Mouse (Mus musculus) thymus, adult 2 months (tissue): ENCODE results near the gene Zbtb22. TPM values are rescaled to one million over a fixed set of nuclear protein-coding genes. Genes with fewer than 3 reads are reported as not detected.
A peak's percentile ranks its signal among the peaks of the same experiment; 100 is the strongest.

ENCODE experiments used
- DNase-seq: peaks from one replicate; pipeline ENCODE4 v3.0.0; 2021
- H3K27ac ChIP-seq: fragments of 200-500 bp; 2 replicates; pipeline ENCODE4 v1.5.1; 2012; ENCODE audit warnings: low read length, control low read depth; ENCODE audit not compliant: control insufficient read depth, insufficient read depth
- H3K27me3 ChIP-seq: fragments of 200-500 bp; 2 replicates; pipeline ENCODE4 v1.6.1; 2012; ENCODE audit warnings: mild to moderate bottlenecking, low read length, moderate library complexity, mixed read lengths; ENCODE audit not compliant: control insufficient read depth, insufficient read depth
- H3K36me3 ChIP-seq: fragments of 200-500 bp; 2 replicates; pipeline ENCODE4 v1.6.1; 2012; ENCODE audit warnings: mild to moderate bottlenecking, low read length, moderate library complexity; ENCODE audit not compliant: control insufficient read depth, insufficient read depth
- H3K4me1 ChIP-seq: fragments of 200-500 bp; replicated peaks from 2 replicates; pipeline ENCODE4 v1.6.1; 2012; ENCODE audit warnings: low read length; ENCODE audit not compliant: control insufficient read depth, insufficient read depth
- H3K4me3 ChIP-seq: fragments of 200-500 bp; 2 replicates; pipeline ENCODE4 v1.5.1; 2012; ENCODE audit warnings: mild to moderate bottlenecking, low read length, control low read depth, moderate library complexity; ENCODE audit not compliant: control insufficient read depth, insufficient read depth
- CTCF ChIP-seq: fragments of 200-500 bp; IDR thresholded peaks from 2 replicates; pipeline ENCODE4 v1.5.1; 2012; ENCODE audit warnings: mild to moderate bottlenecking, control low read depth, low read length, moderate library complexity, borderline replicate concordance; ENCODE audit not compliant: control insufficient read depth, poor library complexity, insufficient read depth; ENCODE audit errors: extremely low read depth
- POLR2A ChIP-seq: fragments of 200-500 bp; IDR thresholded peaks from 2 replicates; pipeline ENCODE4 v1.6.1; 2012; ENCODE audit warnings: mild to moderate bottlenecking, low read length, control low read depth, moderate library complexity; ENCODE audit not compliant: control insufficient read depth, poor library complexity, insufficient read depth; ENCODE audit errors: extremely low read depth
- WGBS: fragments of 180-500 bp; shearing (Covaris S2); methylation state at CpG from one replicate; pipeline ENCODE4 v1.1.7; 2018; 5-methylcytosine and 5-hydroxymethylcytosine counted together
- polyA plus RNA-seq: library from polyadenylated mRNA; depleted of rRNA; stranded (reverse); fragments of >200 nt; gene quantifications from 2 replicates; pipeline ENCODE4 v1.2.3, GENCODE M21; 2012

Gene Zbtb22
- polyA plus RNA-seq, 1 experiment, result 120 TPM

DNA sequence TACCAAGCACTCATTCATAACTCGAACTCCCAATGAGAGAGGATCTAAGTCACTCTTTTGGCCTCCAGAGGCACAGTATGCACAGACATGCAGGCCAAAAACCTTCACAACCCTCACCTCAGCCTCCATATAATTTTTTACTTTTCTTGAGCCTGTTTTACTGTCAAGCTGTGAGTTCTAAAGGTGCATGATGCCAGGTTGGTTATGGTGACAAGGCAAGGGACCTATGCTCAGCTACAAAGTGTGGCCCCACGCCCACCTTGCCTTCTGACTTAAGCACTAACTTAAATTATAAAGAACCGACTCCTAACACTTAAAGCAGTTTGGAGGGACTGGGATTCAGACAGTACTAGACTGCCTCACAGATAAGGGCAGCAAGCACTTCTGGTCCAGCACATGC is 37.6 kb downstream of the Zbtb22 start:
- 83% methylated on average over 3 of the region's 3 CpGs for WGBS
- Histone ChIP-seq H3K4me3 (no peak overlapping the region), H3K27ac (no peak overlapping the region)

DNA sequence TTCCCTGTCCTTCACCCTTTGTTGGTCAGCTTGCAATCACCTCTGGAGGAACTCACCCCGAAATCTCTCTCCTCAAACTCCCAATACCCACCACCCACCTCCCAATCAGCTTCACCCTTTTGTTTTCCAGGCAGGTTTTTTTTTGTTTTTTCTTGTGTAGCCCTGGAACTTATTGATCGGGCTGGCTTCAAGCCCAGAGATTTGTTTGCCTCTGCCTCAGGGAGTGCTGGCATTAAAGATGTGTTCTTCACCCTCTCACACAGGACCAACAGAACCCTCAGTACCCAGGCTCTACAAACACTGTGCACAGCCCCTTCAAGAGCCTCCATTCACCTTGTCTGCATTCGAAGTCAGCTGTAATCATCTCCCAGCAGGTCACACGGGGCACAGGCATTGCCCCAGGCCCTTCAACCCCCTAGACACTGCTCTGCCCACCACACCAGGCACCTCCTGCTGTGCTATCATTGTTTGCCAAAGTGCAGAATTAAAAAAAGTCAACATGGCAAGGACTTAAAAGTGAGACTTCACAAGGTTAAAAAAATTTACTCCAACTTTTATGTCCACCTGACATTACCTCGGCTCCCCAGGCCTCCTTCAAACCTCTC is 38.4 kb downstream of the Zbtb22 start:
- Histone ChIP-seq H3K36me3 (peaks cover 7% of the 10 kb centered on the region; the same call in 1 of the 2 replicates), H3K4me3 (no peak overlapping the region), H3K4me1 (peaks cover 38% of the 10 kb centered on the region), H3K27me3 (no peaks in the 10 kb centered on the region), H3K27ac (no peak overlapping the region)
- TF ChIP-seq POLR2A (no peak), CTCF (no peak)
- DNase-seq, result peak; percentile 0
- WGBS, result 43% methylated on average over 5 of the region's 5 CpGs

More for the DNA sequence above, 37.6 kb downstream of the Zbtb22 start:
- Histone ChIP-seq H3K27me3 (no peaks in the 10 kb centered on the region), H3K36me3 (peaks cover 7% of the 10 kb centered on the region; the same call in 1 of the 2 replicates), H3K4me1 (peaks cover 46% of the 10 kb centered on the region)
- TF ChIP-seq CTCF (no peak), POLR2A (no peak)
- DNase-seq, result no peak

DNA sequence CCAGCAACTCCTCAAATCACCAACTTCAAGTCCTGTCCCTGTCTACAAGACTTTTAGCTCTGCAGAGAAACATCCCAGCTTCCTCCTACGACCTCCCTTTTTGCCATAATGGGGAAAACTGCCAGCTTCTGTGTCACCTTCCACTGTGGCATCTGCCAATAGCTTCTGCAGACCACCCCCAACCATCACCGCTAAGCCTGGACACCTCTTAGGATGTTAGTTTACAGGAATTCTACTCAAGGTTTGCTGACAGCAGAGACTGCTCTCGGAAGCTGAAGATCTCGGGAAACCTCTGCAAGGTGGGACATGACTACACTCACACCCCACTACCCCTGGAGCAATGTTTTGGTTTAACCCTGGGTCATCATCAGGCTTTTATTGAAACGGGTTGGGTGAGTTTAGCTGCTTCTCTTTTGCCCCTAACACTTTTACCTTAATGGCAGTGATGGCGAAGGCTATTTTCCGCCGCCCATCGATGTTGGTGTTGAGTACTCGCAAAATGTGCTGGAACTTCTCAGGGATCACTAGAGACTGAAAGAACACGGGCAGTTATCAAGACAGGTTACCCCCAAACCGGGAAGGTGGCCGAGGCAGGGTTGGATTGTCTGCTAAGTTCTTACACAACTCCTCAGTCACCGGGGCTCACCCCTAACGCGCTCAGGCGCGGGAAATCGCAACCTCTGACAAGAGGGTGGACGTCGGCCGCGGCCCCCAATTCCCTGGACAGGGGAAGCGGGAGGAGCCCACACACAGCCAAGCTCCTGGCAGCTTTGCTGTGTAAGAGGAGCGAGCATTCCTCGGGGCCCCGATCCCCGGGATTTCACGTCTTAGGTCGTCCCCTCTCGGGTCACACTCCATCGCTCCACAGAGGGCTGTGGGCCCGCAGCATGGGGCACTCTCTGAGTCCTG is 39.2 kb downstream of the Zbtb22 start:
- Histone ChIP-seq H3K27me3 (no peaks in the 10 kb centered on the region), H3K27ac (peak overlapping the region; percentile 39; the same call in 1 of the 2 replicates), H3K36me3 (peaks cover 14% of the 10 kb centered on the region), H3K4me1 (peaks cover 33% of the 10 kb centered on the region), H3K4me3 (peak overlapping the region; percentile 85)
- TF ChIP-seq CTCF (0 out of 2 replicates have a peak, but pooled peaks have one; percentile 19), POLR2A (no peak)
- DNase-seq, result no peak
- WGBS, result 1% methylated on average over 33 of the region's 33 CpGs

DNA sequence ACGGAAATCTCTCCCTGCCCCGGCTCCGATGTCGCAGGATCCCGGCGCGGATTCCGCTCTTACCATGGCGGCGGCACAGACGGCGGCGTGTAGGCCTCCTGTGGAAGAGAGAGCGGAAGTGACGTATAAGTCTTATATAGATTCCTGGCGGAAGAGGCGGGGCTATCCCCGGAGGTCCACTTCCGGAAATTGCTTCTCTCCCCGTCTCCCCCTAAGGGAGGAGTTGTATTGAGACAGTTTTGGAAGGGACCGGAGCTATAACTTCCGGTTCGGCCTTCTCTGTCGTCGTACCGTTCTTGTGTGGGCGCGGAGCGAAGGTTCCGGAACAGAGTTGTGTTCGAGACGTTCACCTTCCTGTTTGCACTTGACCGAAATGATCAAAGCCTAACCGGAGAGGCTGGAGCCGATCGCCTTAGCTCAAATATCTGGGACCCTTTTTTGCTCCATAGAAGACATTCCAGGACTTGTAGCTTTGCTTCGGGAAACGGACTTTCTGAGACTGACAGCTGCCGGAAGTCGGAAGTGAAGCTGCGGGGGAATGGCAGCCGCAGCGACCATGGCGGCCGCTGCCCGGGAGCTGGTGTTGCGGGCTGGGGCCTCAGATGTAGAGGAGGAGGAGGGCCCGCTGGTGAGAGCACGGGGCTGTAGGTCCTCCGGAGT is 40.0 kb downstream of the Zbtb22 start, which contains the start of the genes Vps52 and Rps18:
Gene Vps52 (plus strand): TSS at position 258 of the 660 bp plus-strand sequence.
Gene Rps18 (minus strand): TSS at position 447 of the 660 bp plus-strand sequence.
- peaks cover 25% of the 10 kb centered on the region for H3K4me1 ChIP-seq
- TF ChIP-seq POLR2A (peak; percentile 90), CTCF (no peak)
- H3K36me3 ChIP-seq, result peaks cover 22% of the 10 kb centered on the region
- WGBS, result under 1% methylated on average over 50 of the region's 50 CpGs
- peak; percentile 96 for DNase-seq
- H3K4me3 ChIP-seq, result peak within 1 kb of the TSS; percentile 85
- H3K27me3 ChIP-seq, result no peaks in the 10 kb centered on the region
- H3K27ac ChIP-seq, result peak within 1 kb of the TSS; percentile 87

DNA sequence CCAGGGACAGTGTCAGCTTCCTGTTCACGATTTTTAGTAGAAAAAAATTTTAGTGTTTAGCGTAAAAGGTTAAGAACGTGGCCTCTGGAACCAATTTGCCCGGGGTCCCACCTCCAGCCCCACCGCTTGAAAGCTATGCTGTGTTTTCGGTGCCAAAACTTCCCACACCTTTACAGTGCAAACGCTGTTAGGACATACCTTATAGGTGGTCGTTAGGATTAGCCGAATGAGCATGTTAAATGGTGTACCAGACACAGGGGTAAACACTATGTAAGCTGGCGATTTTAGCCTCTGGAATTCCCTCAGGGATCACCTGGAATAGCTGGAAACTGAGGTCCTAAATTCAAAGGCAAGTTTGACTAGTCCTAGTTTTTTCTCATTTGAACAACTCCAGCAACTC is 40.6 kb downstream of the Zbtb22 start:
- TF ChIP-seq POLR2A (no peak), CTCF (no peak)
- DNase-seq, result no peak
- H3K36me3 ChIP-seq, result peaks cover 26% of the 10 kb centered on the region

DNA sequence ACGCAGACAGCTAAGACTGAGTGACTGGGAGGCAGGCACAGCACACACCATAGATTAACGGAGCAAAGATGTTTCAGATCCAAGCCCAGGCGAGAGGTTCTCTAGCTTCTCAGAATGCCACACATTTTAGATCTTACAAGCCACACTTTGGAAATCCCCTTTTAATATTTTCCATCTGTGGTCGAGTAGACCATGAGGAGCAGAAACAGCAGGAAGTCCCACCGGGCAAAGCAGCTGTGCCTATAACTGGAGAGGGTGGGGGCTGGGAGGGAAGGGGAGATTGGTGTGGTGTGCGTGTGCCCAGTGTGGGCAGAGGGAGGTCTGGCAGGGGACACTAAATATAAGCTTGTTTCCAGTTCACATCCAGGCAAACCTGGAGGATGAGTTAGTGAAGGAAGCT is 41.8 kb downstream of the Zbtb22 start:
- Histone ChIP-seq H3K27ac (no peak overlapping the region), H3K36me3 (peaks cover 29% of the 10 kb centered on the region), H3K4me1 (peaks cover 13% of the 10 kb centered on the region), H3K4me3 (no peak overlapping the region), H3K27me3 (no peaks in the 10 kb centered on the region)
- WGBS, result 60% methylated on average over 6 of the region's 6 CpGs
- TF ChIP-seq CTCF, result no peak
- TF ChIP-seq POLR2A, result no peak
- DNase-seq, result peak; percentile 0

More for the DNA sequence above, 40.6 kb downstream of the Zbtb22 start:
- Histone ChIP-seq H3K4me3 (peak overlapping the region; percentile 52), H3K4me1 (peaks cover 21% of the 10 kb centered on the region), H3K27me3 (no peaks in the 10 kb centered on the region), H3K27ac (0 out of 2 replicates have a peak overlapping the region, but pooled peaks have one; percentile 87)
- 7% methylated on average over 10 of the region's 10 CpGs for WGBS
